Mouse (Mus musculus) lung, adult 2 months (tissue): ENCODE measurements at regions not wholly inside any gene's neighbourhood (a gene's known extent, or its start where the extent isn't known, plus 50 kb on each side); places are given as distances from the start of the nearest gene placed in this dataset.

Experiments used
- CTCF ChIP-seq: fragments of 200-500 bp; IDR thresholded peaks from 2 replicates; pipeline ENCODE4 v1.5.1; 2011; ENCODE audit warnings: mild to moderate bottlenecking, low read length, control low read depth; ENCODE audit not compliant: insufficient read depth
- POLR2A ChIP-seq: fragments of 200-500 bp; IDR thresholded peaks from 2 replicates; pipeline ENCODE4 v1.6.1; 2011; ENCODE audit warnings: low read depth, mild to moderate bottlenecking, control low read depth, low read length, borderline replicate concordance; ENCODE audit errors: extremely low read depth

DNA sequence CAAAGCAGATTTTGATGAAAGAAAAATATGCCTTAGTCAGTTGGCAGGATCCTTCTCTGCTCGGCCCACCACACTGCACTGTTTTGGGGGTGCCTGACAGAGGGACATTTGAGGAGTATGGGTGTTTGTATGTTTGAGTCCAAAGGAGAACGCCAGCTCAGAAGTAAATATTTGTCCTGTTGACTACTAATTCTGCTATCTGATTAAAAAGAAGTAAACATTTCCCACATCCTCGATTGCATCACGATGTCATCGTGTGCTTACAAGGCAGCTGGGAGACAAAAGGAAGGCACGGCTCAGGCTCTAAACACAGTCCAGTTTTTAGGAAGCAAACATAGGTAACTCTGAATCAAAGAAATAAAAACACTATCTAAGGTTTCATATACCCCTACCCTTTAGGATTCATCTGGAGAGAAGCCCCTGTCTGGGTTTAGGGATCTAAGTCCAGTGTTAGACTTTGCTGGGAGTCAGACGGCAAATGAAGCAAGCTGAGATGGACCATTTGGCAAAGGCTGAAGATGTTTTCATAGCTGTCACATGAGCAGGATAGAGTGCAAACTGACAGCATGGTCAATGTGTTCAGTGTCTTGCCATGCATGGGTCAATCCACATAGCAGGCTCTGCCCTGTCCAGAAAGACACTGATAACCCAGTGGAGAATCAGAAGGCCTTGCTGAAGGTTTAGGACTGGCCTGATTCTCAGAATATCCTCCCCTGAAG lies 73.7 kb upstream of the Ralgps2 start:
- no peak for TF ChIP-seq CTCF
- TF ChIP-seq POLR2A, result no peak
